Mouse (Mus musculus): Measurements from ENCODE around the gene P2rx2.

P2rx2 gene

GRCm38 (mm10) chr5:110342648-110343284, at the start of gene P2rx2:
Gene P2rx2 (minus strand): TSS chr5:110343212.
- DNase-seq (ENCODE audit: low spot score), result no peak

- no peak for DNase-seq (ENCODE audit: low spot score)
These were observed 49.7 kb upstream of the P2rx2 start for GRCm38 (mm10) chr5:110392727-110393126.

- no peak for DNase-seq (ENCODE audit: low spot score)
These were observed 47.6 kb upstream of the P2rx2 start for GRCm38 (mm10) chr5:110390631-110391030.

GRCm38 (mm10) chr5:110387332-110387731, 44.3 kb upstream of the P2rx2 start:
- DNase-seq (ENCODE audit: low spot score), result no peak

GRCm38 (mm10) chr5:110386371-110387330, 43.6 kb upstream of the P2rx2 start:
- DNase-seq (ENCODE audit: low spot score), result no peak

- no peak for DNase-seq (ENCODE audit: low spot score)
These were observed 42.3 kb upstream of the P2rx2 start for GRCm38 (mm10) chr5:110385263-110385662.

GRCm38 (mm10) chr5:110384491-110384890, 41.5 kb upstream of the P2rx2 start:
- DNase-seq (ENCODE audit: low spot score), result peak; percentile 78

GRCm38 (mm10) chr5:110379823-110380222, 36.8 kb upstream of the P2rx2 start:
- no peak for DNase-seq (ENCODE audit: low spot score)

- DNase-seq (ENCODE audit: low spot score), result no peak
These were observed 36.1 kb upstream of the P2rx2 start for GRCm38 (mm10) chr5:110379086-110379485.

- DNase-seq (ENCODE audit: low spot score), result no peak
These were observed 35.2 kb upstream of the P2rx2 start for GRCm38 (mm10) chr5:110378181-110378583.

GRCm38 (mm10) chr5:110376802-110377433, 33.9 kb upstream of the P2rx2 start:
- peak; percentile 32 for DNase-seq (ENCODE audit: low spot score)

GRCm38 (mm10) chr5:110363822-110364545, 21.0 kb upstream of the P2rx2 start:
- DNase-seq (ENCODE audit: low spot score), result no peak

GRCm38 (mm10) chr5:110363179-110363821, 20.3 kb upstream of the P2rx2 start:
- DNase-seq (ENCODE audit: low spot score), result no peak

- DNase-seq (ENCODE audit: low spot score), result no peak
These were observed 19.8 kb upstream of the P2rx2 start for GRCm38 (mm10) chr5:110362813-110363178.

GRCm38 (mm10) chr5:110361465-110361864, 18.5 kb upstream of the P2rx2 start:
- DNase-seq (ENCODE audit: low spot score), result no peak

- peak; percentile 88 for DNase-seq (ENCODE audit: low spot score)
These were observed 14.6 kb upstream of the P2rx2 start for GRCm38 (mm10) chr5:110357531-110358179.

- peak; percentile 40 for DNase-seq (ENCODE audit: low spot score)
These were observed 11.7 kb upstream of the P2rx2 start for GRCm38 (mm10) chr5:110354716-110355115.

- no peak for DNase-seq (ENCODE audit: low spot score)
These were observed 4.0 kb upstream of the P2rx2 start for GRCm38 (mm10) chr5:110347006-110347405.

- DNase-seq (ENCODE audit: low spot score), result no peak
These were observed 2.5 kb upstream of the P2rx2 start for GRCm38 (mm10) chr5:110345553-110345952.

- DNase-seq (ENCODE audit: low spot score), result no peak
These were observed 1.5 kb upstream of the P2rx2 start, which contains the start of gene Lrcol1 for GRCm38 (mm10) chr5:110344524-110344923. Gene Lrcol1 (plus strand): TSS chr5:110344730.

GRCm38 (mm10) chr5:110338792-110339191, 4.2 kb downstream of the P2rx2 start:
- peak; percentile 77 for DNase-seq (ENCODE audit: low spot score)

Measured in adipocyte (in vitro differentiated cells).